Mouse (Mus musculus) frontal cortex, adult (tissue): ENCODE results near the gene Esrrg.

Experiments used
- ATAC-seq: cut with Nextera tagmentation; 2 replicates; pipeline ENCODE4 v1.9.2; 2017; ENCODE audit warnings: mild to moderate bottlenecking, moderate library complexity, mixed read lengths; ENCODE audit not compliant: low TSS enrichment

Esrrg gene

GRCm38 (mm10) chr1:187608261-187608921 lies at the start of gene Esrrg:
Esrrg (plus strand) TSS chr1:187608791.
- no peak for ATAC-seq

GRCm38 (mm10) chr1:187583982-187584381 lies 24.6 kb upstream of the Esrrg start:
- no peak for ATAC-seq

- no peak for ATAC-seq
Observed at GRCm38 (mm10) chr1:187586541-187587075, 22.0 kb upstream of the Esrrg start.

GRCm38 (mm10) chr1:187602942-187603341 lies 5.6 kb upstream of the Esrrg start:
- no peak for ATAC-seq

GRCm38 (mm10) chr1:187604063-187604484 lies 4.5 kb upstream of the Esrrg start:
- ATAC-seq = no peak

- no peak for ATAC-seq
Observed at GRCm38 (mm10) chr1:187604691-187605310, 3.8 kb upstream of the Esrrg start.

GRCm38 (mm10) chr1:187605391-187606270 lies 3.0 kb upstream of the Esrrg start:
- no peak for ATAC-seq

- ATAC-seq = no peak
Observed at GRCm38 (mm10) chr1:187606271-187607040, 2.1 kb upstream of the Esrrg start.

GRCm38 (mm10) chr1:187607065-187608047 lies 1.2 kb upstream of the Esrrg start:
- no peak for ATAC-seq

- ATAC-seq = 0 out of 2 replicates have a peak, but pooled peaks have one; percentile 48
Observed at GRCm38 (mm10) chr1:187609021-187609852, 646 bp downstream of the Esrrg start.

GRCm38 (mm10) chr1:187609853-187610230 lies 1.3 kb downstream of the Esrrg start:
- ATAC-seq = 0 out of 2 replicates have a peak, but pooled peaks have one; percentile 36

GRCm38 (mm10) chr1:187610336-187610948 lies 1.9 kb downstream of the Esrrg start:
- no peak for ATAC-seq

- no peak for ATAC-seq
Observed at GRCm38 (mm10) chr1:187611925-187612324, 3.3 kb downstream of the Esrrg start.

- ATAC-seq = no peak
Observed at GRCm38 (mm10) chr1:187613277-187613676, 4.7 kb downstream of the Esrrg start.

GRCm38 (mm10) chr1:187623981-187624380 lies 15.4 kb downstream of the Esrrg start:
- no peak for ATAC-seq

- ATAC-seq = no peak
Observed at GRCm38 (mm10) chr1:187630361-187630760, 21.8 kb downstream of the Esrrg start.

GRCm38 (mm10) chr1:187631486-187631885 lies 22.9 kb downstream of the Esrrg start:
- no peak for ATAC-seq

GRCm38 (mm10) chr1:187645258-187645657 lies 36.7 kb downstream of the Esrrg start:
- no peak for ATAC-seq

GRCm38 (mm10) chr1:187648551-187648950 lies 40.0 kb downstream of the Esrrg start:
- peak; percentile 51 for ATAC-seq
